Mouse (Mus musculus): ENCODE data around the gene Cachd1.

DNA sequence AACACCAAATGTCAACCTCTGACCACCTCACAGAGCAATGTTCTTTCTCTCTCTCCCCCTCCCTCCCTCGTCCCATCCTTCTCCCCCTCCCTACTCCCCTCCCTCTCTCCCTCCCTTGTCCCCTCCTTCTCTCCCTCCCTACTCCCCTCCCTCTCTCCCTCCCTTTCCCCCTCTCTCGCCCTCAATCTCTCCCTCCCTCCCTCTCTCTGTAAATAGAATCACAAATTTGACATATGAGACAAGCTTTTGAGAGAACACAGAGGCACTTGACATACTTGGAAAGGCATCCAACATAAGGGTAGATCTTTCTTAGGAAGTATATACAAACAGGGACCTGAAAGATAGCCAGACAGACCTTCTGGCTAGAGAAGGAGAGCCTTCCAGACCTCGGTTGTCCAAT is 138.1 kb downstream of the Cachd1 start:
- TF ChIP-seq TAL1 (IDR thresholded peaks at IDR 0.05; ENCODE audit: low read length) (no peak), GATA1 (IDR thresholded peaks at IDR 0.05; ENCODE audit: low read length) (no peak)

Measured in erythroblast, embryonic 14.5 days (primary cell).